Mouse (Mus musculus) large intestine, adult 2 months (tissue): ENCODE measurements around the gene Irgm1. TPM values are rescaled to one million over a fixed set of nuclear protein-coding genes. Genes with fewer than 3 reads are reported as not detected.
"Not testable (repeated sequence)": the region's sequence is repeated elsewhere in the genome, so short reads cannot be mapped to it uniquely, and the experiment has no call there.

Experiments used
- DNase-seq: peaks from one replicate; pipeline ENCODE4 v3.0.0-alpha.2; 2012; ENCODE audit warnings: low read depth, low spot score
- WGBS: fragments of 180-500 bp; shearing (Covaris S2); methylation state at CpG from one replicate; pipeline ENCODE4 v1.1.7; 2018; 5-methylcytosine and 5-hydroxymethylcytosine counted together
- polyA plus RNA-seq: library from polyadenylated mRNA; depleted of rRNA; stranded (reverse); fragments of >200 nt; gene quantifications from 2 replicates; pipeline ENCODE4 v1.2.3, GENCODE M21; 2012; rRNA removed

Irgm1 gene
- polyA plus RNA-seq: 26.2 and 26.6 TPM in 2 replicates

GRCm38 (mm10) chr11:48871201-48871772, at the start of gene Irgm1:
Irgm1 (minus strand) TSS chr11:48871683.
- WGBS: under 1% methylated on average over 19 of the region's 19 CpGs
- DNase-seq: no peak

- 67% methylated on average over 3 of the region's 3 CpGs for WGBS
- no peak for DNase-seq
Observed at GRCm38 (mm10) chr11:48918380-48918779, 46.9 kb upstream of the Irgm1 start.

GRCm38 (mm10) chr11:48913611-48914010, 42.1 kb upstream of the Irgm1 start:
- no peak for DNase-seq
- WGBS: 89% methylated on average over 1 of the region's 1 CpGs

- no peak for DNase-seq
- 40% methylated on average over 1 of the region's 1 CpGs for WGBS
Observed at GRCm38 (mm10) chr11:48908459-48908858, 37.0 kb upstream of the Irgm1 start.

- peak; percentile 48 for DNase-seq
- 11% methylated on average over 2 of the region's 2 CpGs for WGBS
Observed at GRCm38 (mm10) chr11:48902021-48902420, 30.5 kb upstream of the Irgm1 start, which contains the start of gene Gm5431. Gm5431 (minus strand) TSS chr11:48902214.

- DNase-seq: not testable (repeated sequence)
Observed at GRCm38 (mm10) chr11:48901567-48901930, 30.1 kb upstream of the Irgm1 start.

GRCm38 (mm10) chr11:48900654-48901566, 29.4 kb upstream of the Irgm1 start:
- DNase-seq: not testable (repeated sequence)
- WGBS: 78% methylated on average over 6 of the region's 6 CpGs

More at GRCm38 (mm10) chr11:48901567-48901930, 30.1 kb upstream of the Irgm1 start:
- WGBS: 88% methylated on average over 1 of the region's 1 CpGs

- peak; percentile 85 for DNase-seq
- WGBS: 17% methylated on average over 2 of the region's 2 CpGs
Observed at GRCm38 (mm10) chr11:48898812-48899431, 27.4 kb upstream of the Irgm1 start.

- WGBS: 97% methylated on average over 1 of the region's 1 CpGs
- no peak for DNase-seq
Observed at GRCm38 (mm10) chr11:48876680-48877079, 5.2 kb upstream of the Irgm1 start.

- WGBS: 94% methylated on average over 1 of the region's 1 CpGs
Observed at GRCm38 (mm10) chr11:48875343-48875837, 3.9 kb upstream of the Irgm1 start.

GRCm38 (mm10) chr11:48874465-48874864, 3.0 kb upstream of the Irgm1 start:
- no peak for DNase-seq
- WGBS: under 1% methylated on average over 4 of the region's 4 CpGs

More at GRCm38 (mm10) chr11:48875343-48875837, 3.9 kb upstream of the Irgm1 start:
- DNase-seq: not testable (repeated sequence)

- 29% methylated on average over 10 of the region's 10 CpGs for WGBS
- DNase-seq: no peak
Observed at GRCm38 (mm10) chr11:48873591-48874290, 2.3 kb upstream of the Irgm1 start.

- WGBS: 33% methylated on average over 7 of the region's 7 CpGs
- DNase-seq: no peak
Observed at GRCm38 (mm10) chr11:48872695-48873300, 1.3 kb upstream of the Irgm1 start.

- 1% methylated on average over 17 of the region's 17 CpGs for WGBS
- no peak for DNase-seq
Observed at GRCm38 (mm10) chr11:48871817-48872541, 496 bp upstream of the Irgm1 start.

GRCm38 (mm10) chr11:48870781-48871180, 702 bp downstream of the Irgm1 start:
- DNase-seq: no peak
- under 1% methylated on average over 7 of the region's 7 CpGs for WGBS

GRCm38 (mm10) chr11:48869380-48870110, 1.9 kb downstream of the Irgm1 start:
- no peak for DNase-seq
- 2% methylated on average over 7 of the region's 7 CpGs for WGBS

GRCm38 (mm10) chr11:48866481-48866880, 5.0 kb downstream of the Irgm1 start:
- no peak for DNase-seq
- WGBS: 96% methylated on average over 9 of the region's 9 CpGs

GRCm38 (mm10) chr11:48863808-48864207, 7.7 kb downstream of the Irgm1 start:
- no peak for DNase-seq
- 84% methylated on average over 3 of the region's 3 CpGs for WGBS
